ENCODE assay signal across 10 mouse cellular contexts in the genomic region with DNA sequence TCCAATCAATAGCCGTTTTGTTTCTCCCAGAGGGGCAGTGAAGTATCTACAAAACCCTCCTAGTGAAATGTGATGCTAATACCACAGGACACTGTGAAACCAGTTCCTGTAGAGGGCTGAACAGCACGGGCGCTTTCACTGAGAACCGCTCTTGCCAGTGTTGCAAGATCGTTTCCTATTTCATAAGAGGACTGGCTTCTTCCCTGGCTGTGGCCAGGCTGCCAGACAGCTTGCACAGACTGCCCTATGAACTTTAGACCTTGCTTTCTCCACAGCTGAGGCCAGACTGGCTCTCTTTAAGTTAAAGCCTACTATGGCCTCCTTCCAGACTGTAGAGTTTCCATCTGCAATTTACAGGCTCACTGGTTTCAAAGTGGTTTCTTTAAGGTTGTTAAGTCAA.
DNase-seq lines count a peak whose midpoint lies in the region; ATAC-seq lines count a peak whose summit lies in the region.
"Had no signal": no experiment of that assay in that cellular context is flagged by ENCODE, and none has a peak within 500 bp of the region (broad histone marks: within the 10 kb centered on the region; RNA-seq: fewer than 3 reads in every experiment).

No protein-coding gene starts in this region.

- no peak overlapping the region for H3K4me2 ChIP-seq in lung, embryonic 16.5 days (ENCODE audit: low read depth, low read length)

- peak; percentile 90 for ATAC-seq in lung, embryonic 16.5 days (ENCODE audit: low read depth)
- ATAC-seq: hindbrain, postnatal 0 days had no signal

- H3K9me3 ChIP-seq in lung, embryonic 16.5 days (ENCODE audit: control insufficient read depth, low read length), result no peaks in the 10 kb centered on the region

- intact Hi-C loops in heart, postnatal 25 days (cut with DNase I), result no loop called here

- H3K4me3 ChIP-seq in lung, embryonic 16.5 days (ENCODE audit: low read length), result no peak overlapping the region

- H3K36me3 ChIP-seq in lung, embryonic 16.5 days (ENCODE audit: control insufficient read depth, insufficient read depth, low read length), result no peaks in the 10 kb centered on the region

- H3K4me1 ChIP-seq in lung, embryonic 16.5 days (replicated peaks; ENCODE audit: control insufficient read depth, insufficient read depth, low read length), result peaks cover 3% of the 10 kb centered on the region

- peak; percentile 8 to 61 for DNase-seq in heart, adult 18-20 months
- no peak for DNase-seq in heart, postnatal 25 days (ENCODE audit: low spot score)
- peak; percentile 78 for DNase-seq in adrenal gland, adult 2 months
- DNase-seq in kidney, adult 8-10 months, result peak; percentile 63 to 78
- no peak for DNase-seq in thymus, postnatal 25 days
- DNase-seq in c-Kit-positive CD71-positive TER-119-positive erythroid progenitor cells, embryonic 14.5 days (ENCODE audit: low spot score), result no peak
- DNase-seq in cerebellum, postnatal 25 days, result no peak
- DNase-seq: cerebellum, postnatal 14 days had no signal

- WGBS in lung, embryonic 16.5 days, result 47% methylated on average over 5 of the region's 5 CpGs

- 0 out of 2 replicates have a peak overlapping the region, but pooled peaks have one; percentile 22 for H3K27ac ChIP-seq in lung, embryonic 16.5 days (ENCODE audit: low read length)
- H3K27ac ChIP-seq: hindbrain, postnatal 0 days had no signal

- H3K27me3 ChIP-seq in lung, embryonic 16.5 days (ENCODE audit: control insufficient read depth, insufficient read depth, low read depth, low read length), result no peaks in the 10 kb centered on the region

- H3K9ac ChIP-seq in lung, embryonic 16.5 days (ENCODE audit: low read length), result no peak overlapping the region

Comparison
In these comparisons a context has a peak if more than half of its experiments do, and no peak if none do; other contexts are left out.
1. DNase-seq: peak in heart, adult 18-20 months (2 of 2), adrenal gland, adult 2 months (single experiment) and kidney, adult 8-10 months (2 of 2); none in heart, postnatal 25 days (single experiment), thymus, postnatal 25 days (single experiment), c-Kit-positive CD71-positive TER-119-positive erythroid progenitor cells, embryonic 14.5 days (single experiment) and cerebellum, postnatal 25 days (0 of 2).